ENCODE assay signal across 22 mouse cellular contexts in genomic region chr7:29097131-29097530, GRCm38 (mm10). TPM values are rescaled to one million over a fixed set of nuclear protein-coding genes. Genes with fewer than 3 reads are reported as not detected.
DNase-seq lines count a peak whose midpoint lies in the region; ATAC-seq and TF ChIP-seq lines count a peak whose summit lies in the region.
"Had no signal": no experiment of that assay in that cellular context is flagged by ENCODE, and none has a peak within 500 bp of the region (broad histone marks: within the 10 kb centered on the region; RNA-seq: fewer than 3 reads in every experiment).

No protein-coding gene starts in this region.

- no peak overlapping the region for H3K4me3 ChIP-seq in heart, embryonic 11.5 days (ENCODE audit: low read depth, low read length)
- H3K4me3 ChIP-seq in heart, adult 2 months = no peak overlapping the region
- H3K4me3 ChIP-seq in intestine, postnatal 0 days (ENCODE audit: low read depth, low read length) = no peak overlapping the region
- H3K4me3 ChIP-seq in intestine, embryonic 15.5 days (replicated peaks) = no peak overlapping the region
- no peak overlapping the region for H3K4me3 ChIP-seq in lung, embryonic 14.5 days (ENCODE audit: low read depth, low read length)
- no peak overlapping the region for H3K4me3 ChIP-seq in forebrain, embryonic 10.5 days
- H3K4me3 ChIP-seq: embryonic facial prominence, embryonic 13.5 days; embryonic facial prominence, embryonic 15.5 days; erythroblast, embryonic 14.5 days; forebrain, embryonic 13.5 days; forebrain, embryonic 15.5 days had no signal

- no peaks in the 10 kb centered on the region for H3K36me3 ChIP-seq in heart, embryonic 11.5 days (ENCODE audit: control insufficient read depth, insufficient read depth, low read length)
- no peaks in the 10 kb centered on the region for H3K36me3 ChIP-seq in heart, adult 2 months (ENCODE audit: control insufficient read depth, insufficient read depth, low read length)
- H3K36me3 ChIP-seq in intestine, postnatal 0 days (ENCODE audit: control insufficient read depth, insufficient read depth) = no peaks in the 10 kb centered on the region; the same call in 1 of the 2 replicates
- H3K36me3 ChIP-seq in intestine, embryonic 15.5 days = no peaks in the 10 kb centered on the region
- H3K36me3 ChIP-seq in lung, embryonic 14.5 days (ENCODE audit: insufficient read depth) = no peaks in the 10 kb centered on the region
- 0 out of 2 replicates have a peak, but pooled peaks cover 4% of the 10 kb centered on the region for H3K36me3 ChIP-seq in forebrain, embryonic 10.5 days (replicated peaks)
- H3K36me3 ChIP-seq: embryonic facial prominence, embryonic 15.5 days; forebrain, embryonic 15.5 days had no signal

- H3K27ac ChIP-seq in heart, embryonic 11.5 days (ENCODE audit: low read depth, low read length) = no peak overlapping the region
- H3K27ac ChIP-seq in heart, adult 2 months = no peak overlapping the region
- H3K27ac ChIP-seq in intestine, postnatal 0 days (ENCODE audit: low read depth, low read length) = no peak overlapping the region
- no peak overlapping the region for H3K27ac ChIP-seq in intestine, embryonic 15.5 days
- no peak overlapping the region for H3K27ac ChIP-seq in lung, embryonic 14.5 days (ENCODE audit: low read depth)
- no peak overlapping the region for H3K27ac ChIP-seq in forebrain, embryonic 10.5 days
- H3K27ac ChIP-seq: embryonic facial prominence, embryonic 13.5 days; embryonic facial prominence, embryonic 15.5 days; forebrain, embryonic 13.5 days; forebrain, embryonic 15.5 days had no signal

- H3K79me2 ChIP-seq in heart, adult 2 months (replicated peaks; ENCODE audit: control insufficient read depth, insufficient read depth, low read length) = no peaks in the 10 kb centered on the region

- no peak for TF ChIP-seq CTCF in heart, adult 2 months (IDR thresholded peaks at IDR 0.05)
- TF ChIP-seq CTCF in intestine, postnatal 0 days (IDR thresholded peaks at IDR 0.05; ENCODE audit: low read depth) = 0 out of 2 replicates have a peak, but pooled peaks have one; percentile 4
- 0 out of 2 replicates have a peak, but pooled peaks have one; percentile 8 for TF ChIP-seq CTCF in lung, embryonic 14.5 days (IDR thresholded peaks at IDR 0.05; ENCODE audit: low read depth)

- TF ChIP-seq EP300 in heart, adult 2 months (IDR thresholded peaks at IDR 0.05; ENCODE audit: insufficient read depth, low read depth, low read length) = no peak

- H3K4me1 ChIP-seq in heart, embryonic 11.5 days (ENCODE audit: control insufficient read depth, insufficient read depth, low read length) = no peaks in the 10 kb centered on the region
- no peaks in the 10 kb centered on the region for H3K4me1 ChIP-seq in heart, adult 2 months (ENCODE audit: control insufficient read depth, insufficient read depth, low read length)
- no peaks in the 10 kb centered on the region for H3K4me1 ChIP-seq in intestine, postnatal 0 days (replicated peaks; ENCODE audit: control insufficient read depth, insufficient read depth, low read length)
- no peaks in the 10 kb centered on the region for H3K4me1 ChIP-seq in intestine, embryonic 15.5 days (replicated peaks)
- H3K4me1 ChIP-seq in lung, embryonic 14.5 days (ENCODE audit: insufficient read depth) = no peaks in the 10 kb centered on the region
- 0 out of 2 replicates have a peak, but pooled peaks cover 4% of the 10 kb centered on the region for H3K4me1 ChIP-seq in forebrain, embryonic 10.5 days
- H3K4me1 ChIP-seq: embryonic facial prominence, embryonic 13.5 days; embryonic facial prominence, embryonic 15.5 days; forebrain, embryonic 13.5 days; forebrain, embryonic 15.5 days had no signal

- no peaks in the 10 kb centered on the region for H3K9me3 ChIP-seq in heart, embryonic 11.5 days (replicated peaks; ENCODE audit: control insufficient read depth, low read length)
- no peaks in the 10 kb centered on the region for H3K9me3 ChIP-seq in intestine, postnatal 0 days (ENCODE audit: control insufficient read depth)
- no peaks in the 10 kb centered on the region for H3K9me3 ChIP-seq in intestine, embryonic 15.5 days
- H3K9me3 ChIP-seq in lung, embryonic 14.5 days (ENCODE audit: low read depth, low read length) = no peaks in the 10 kb centered on the region
- H3K9me3 ChIP-seq in forebrain, embryonic 10.5 days = no peaks in the 10 kb centered on the region; the same call in 1 of the 2 replicates
- H3K9me3 ChIP-seq: embryonic facial prominence, embryonic 13.5 days; embryonic facial prominence, embryonic 15.5 days; forebrain, embryonic 13.5 days; forebrain, embryonic 15.5 days had no signal

- DNase-seq in heart, adult 2 months = no peak
- no peak for DNase-seq in lung, embryonic 14.5 days
- no peak for DNase-seq in lung, postnatal 36 days
- no peak for DNase-seq in forebrain, embryonic 10.5 days (ENCODE audit: extremely low spot score, low spot score)
- DNase-seq: adrenal gland, adult 2 months; adrenal gland, postnatal 10 days; adrenal gland, postnatal 25 days; cerebellum, adult 11 months; cerebellum, adult 18-20 months; cerebellum, adult 8-10 months; cerebellum, adult 9-11 months; cerebellum, postnatal 14 days; cerebellum, postnatal 36 days; embryo, embryonic 11 days had no signal

- ATAC-seq in heart, embryonic 11.5 days (replicated peaks; ENCODE audit: insufficient number of reproducible peaks, low FRiP score, low TSS enrichment) = peak; percentile 23; the same call in 1 of the 2 replicates
- no peak for ATAC-seq in intestine, postnatal 0 days
- no peak for ATAC-seq in intestine, embryonic 15.5 days
- no peak for ATAC-seq in lung, embryonic 14.5 days (ENCODE audit: insufficient read depth)
- ATAC-seq: forebrain, embryonic 13.5 days; forebrain, embryonic 15.5 days had no signal

- no peak overlapping the region for H3K9ac ChIP-seq in heart, embryonic 11.5 days (ENCODE audit: low read depth, low read length)
- H3K9ac ChIP-seq in heart, adult 2 months (ENCODE audit: low read depth, low read length) = no peak overlapping the region
- no peak overlapping the region for H3K9ac ChIP-seq in intestine, postnatal 0 days (ENCODE audit: low read depth, low read length)
- no peak overlapping the region for H3K9ac ChIP-seq in intestine, embryonic 15.5 days
- no peak overlapping the region for H3K9ac ChIP-seq in lung, embryonic 14.5 days
- H3K9ac ChIP-seq: embryonic facial prominence, embryonic 13.5 days; embryonic facial prominence, embryonic 15.5 days; forebrain, embryonic 13.5 days; forebrain, embryonic 15.5 days had no signal

- H3K4me2 ChIP-seq in heart, embryonic 11.5 days = no peak overlapping the region
- H3K4me2 ChIP-seq in intestine, postnatal 0 days (replicated peaks; ENCODE audit: low read depth) = no peak overlapping the region
- H3K4me2 ChIP-seq in intestine, embryonic 15.5 days (replicated peaks) = no peak overlapping the region
- H3K4me2 ChIP-seq in lung, embryonic 14.5 days = no peak overlapping the region
- H3K4me2 ChIP-seq: embryonic facial prominence, embryonic 13.5 days; embryonic facial prominence, embryonic 15.5 days; forebrain, embryonic 13.5 days; forebrain, embryonic 15.5 days had no signal

- H3K27me3 ChIP-seq in heart, embryonic 11.5 days (ENCODE audit: control insufficient read depth, insufficient read depth, low read length) = 0 out of 2 replicates have a peak, but pooled peaks cover 2% of the 10 kb centered on the region
- H3K27me3 ChIP-seq in heart, adult 2 months (ENCODE audit: control insufficient read depth, insufficient read depth, low read length) = no peaks in the 10 kb centered on the region
- H3K27me3 ChIP-seq in intestine, postnatal 0 days (replicated peaks; ENCODE audit: control insufficient read depth, insufficient read depth, low read length) = no peaks in the 10 kb centered on the region
- no peaks in the 10 kb centered on the region for H3K27me3 ChIP-seq in intestine, embryonic 15.5 days (replicated peaks)
- no peaks in the 10 kb centered on the region for H3K27me3 ChIP-seq in lung, embryonic 14.5 days (ENCODE audit: insufficient read depth, low read length)
- H3K27me3 ChIP-seq in forebrain, embryonic 10.5 days (ENCODE audit: poor library complexity, severe bottlenecking) = no peaks in the 10 kb centered on the region
- H3K27me3 ChIP-seq: embryonic facial prominence, embryonic 13.5 days; embryonic facial prominence, embryonic 15.5 days; forebrain, embryonic 13.5 days; forebrain, embryonic 15.5 days had no signal

- intact Hi-C loops in heart, adult 2 months (cut with DNase I) = no loop called here

- no peak for TF ChIP-seq POLR2A in heart, adult 2 months (IDR thresholded peaks at IDR 0.05; ENCODE audit: insufficient read depth, low read depth, low read length)

- WGBS in heart, embryonic 11.5 days (ENCODE audit: insufficient replicate concordance) = 81% methylated on average over 16 of the region's 16 CpGs
- 82% methylated on average over 16 of the region's 16 CpGs for WGBS in heart, adult 2 months
- 93% methylated on average over 16 of the region's 16 CpGs for WGBS in intestine, postnatal 0 days
- WGBS in intestine, embryonic 15.5 days = 86% methylated on average over 16 of the region's 16 CpGs
- whole genome bisulfite sequencing in lung, embryonic 14.5 days = 83% methylated on average over 16 of the region's 16 CpGs
- WGBS in forebrain, embryonic 10.5 days = 87% methylated on average over 16 of the region's 16 CpGs

RNA-seq across cellular contexts. Expression of gene Ryr1, which starts 27.8 kb away (rescaled TPM):
- 0.08 and 0.31 TPM in 2 replicates for polyA plus RNA-seq in heart, embryonic 11.5 days (2014; fragmentation: Nextera tagmentation; extraction: Ambion mirVana)
- under 1 TPM; 0.08 to 0.18 TPM for total RNA-seq in heart, adult 2 months (2021)
- under 0.01 and 0.06 TPM in 2 replicates for polyA plus RNA-seq in heart, adult 2 months (2012; rRNA removed)
- 0.43 and 0.63 TPM in 2 replicates for polyA plus RNA-seq in intestine, postnatal 0 days (2015; fragmentation: Nextera tagmentation; extraction: Ambion mirVana)
- 0.67 and 1.00 TPM in 2 replicates for polyA plus RNA-seq in intestine, embryonic 15.5 days (2015; fragmentation: Nextera tagmentation; extraction: Ambion mirVana)
- 0.22 and 0.45 TPM in 2 replicates for polyA plus RNA-seq in lung, embryonic 14.5 days (2014; fragmentation: Nextera tagmentation; extraction: Ambion mirVana)
- polyA plus RNA-seq in forebrain, embryonic 10.5 days (2016; fragmentation: Nextera tagmentation; extraction: Ambion mirVana) = 1.0 and 1.2 TPM in 2 replicates
- polyA plus RNA-seq: adrenal gland, adult 2 months had no signal

RNA-seq across cellular contexts. Expression of gene Rasgrp4, which starts 37.5 kb away (rescaled TPM):
- polyA plus RNA-seq in heart, embryonic 11.5 days (2014; fragmentation: Nextera tagmentation; extraction: Ambion mirVana) = 0.83 and 1.00 TPM in 2 replicates
- total RNA-seq in heart, adult 2 months (2021) = 1 to 10 TPM; 1.4 TPM
- 2.2 and 3.6 TPM in 2 replicates for polyA plus RNA-seq in heart, adult 2 months (2012; rRNA removed)
- 0.21 and 0.29 TPM in 2 replicates for polyA plus RNA-seq in intestine, postnatal 0 days (2015; fragmentation: Nextera tagmentation; extraction: Ambion mirVana)
- polyA plus RNA-seq in intestine, embryonic 15.5 days (2015; fragmentation: Nextera tagmentation; extraction: Ambion mirVana) = 0.44 and 0.62 TPM in 2 replicates
- polyA plus RNA-seq in lung, embryonic 14.5 days (2014; fragmentation: Nextera tagmentation; extraction: Ambion mirVana) = 0.95 and 1.0 TPM in 2 replicates
- polyA plus RNA-seq in forebrain, embryonic 10.5 days (2016; fragmentation: Nextera tagmentation; extraction: Ambion mirVana) = 0.58 and 0.88 TPM in 2 replicates

RNA-seq across cellular contexts. Expression of gene Fam98c, which starts 58.9 kb away (rescaled TPM):
- polyA plus RNA-seq in heart, embryonic 11.5 days (2014; fragmentation: Nextera tagmentation; extraction: Ambion mirVana) = 8.3 and 10.7 TPM in 2 replicates
- 10 to 100 TPM; 10.4 to 12.7 TPM for total RNA-seq in heart, adult 2 months (2021)
- 16.3 and 18.0 TPM in 2 replicates for polyA plus RNA-seq in heart, adult 2 months (2012; rRNA removed)
- 75.9 and 83.4 TPM in 2 replicates for polyA plus RNA-seq in intestine, postnatal 0 days (2015; fragmentation: Nextera tagmentation; extraction: Ambion mirVana)
- 48.7 and 49.3 TPM in 2 replicates for polyA plus RNA-seq in intestine, embryonic 15.5 days (2015; fragmentation: Nextera tagmentation; extraction: Ambion mirVana)
- 10.7 and 16.3 TPM in 2 replicates for polyA plus RNA-seq in lung, embryonic 14.5 days (2014; fragmentation: Nextera tagmentation; extraction: Ambion mirVana)
- polyA plus RNA-seq in forebrain, embryonic 10.5 days (2016; fragmentation: Nextera tagmentation; extraction: Ambion mirVana) = 11.5 and 11.7 TPM in 2 replicates
